Mouse (Mus musculus): ENCODE results near the gene Mcu. TPM values are rescaled to one million over a fixed set of nuclear protein-coding genes. Genes with fewer than 3 reads are reported as not detected.

Mcu gene
- total RNA-seq, 2 experiments from 2014 or later: 21.8 to 24.0 TPM

Other genes with a start within 250 kb of the Mcu start
- gene Gm10273, start 221.1 kb downstream of the Mcu start, total RNA-seq (2021): 100 to 1,000 TPM; 146 to 148 TPM
- not detected for gene Pla2g12b, start 213.0 kb downstream of the Mcu start, total RNA-seq (2021)
- gene Oit3, start 174.9 kb downstream of the Mcu start, total RNA-seq (2021): not detected
- not detected for gene Gm10322, start 629 bp downstream of the Mcu start, total RNA-seq (2021)
- 10 to 100 TPM; 20.3 to 23.3 TPM for gene Micu1, start 85.8 kb upstream of the Mcu start, total RNA-seq (2021)

All from heart, postnatal 36 days (tissue).